Mouse (Mus musculus) c-Kit-positive CD71-positive TER-119-positive erythroid progenitor cells, embryonic 14.5 days (primary cell): ENCODE results near the gene Otx1.

ENCODE experiments used
- DNase-seq: peaks from one replicate; pipeline ENCODE4 v3.0.0-alpha.2; 2013; ENCODE audit warnings: low spot score

The Otx1 gene

GRCm38 (mm10) chr11:22002783-22003340, at the start of gene Otx1:
Gene Otx1, minus strand, starts transcription at chr11:22002897.
- no peak for DNase-seq

- DNase-seq = no peak
These were observed 48.2 kb upstream of the Otx1 start for GRCm38 (mm10) chr11:22050864-22051263.

DNA sequence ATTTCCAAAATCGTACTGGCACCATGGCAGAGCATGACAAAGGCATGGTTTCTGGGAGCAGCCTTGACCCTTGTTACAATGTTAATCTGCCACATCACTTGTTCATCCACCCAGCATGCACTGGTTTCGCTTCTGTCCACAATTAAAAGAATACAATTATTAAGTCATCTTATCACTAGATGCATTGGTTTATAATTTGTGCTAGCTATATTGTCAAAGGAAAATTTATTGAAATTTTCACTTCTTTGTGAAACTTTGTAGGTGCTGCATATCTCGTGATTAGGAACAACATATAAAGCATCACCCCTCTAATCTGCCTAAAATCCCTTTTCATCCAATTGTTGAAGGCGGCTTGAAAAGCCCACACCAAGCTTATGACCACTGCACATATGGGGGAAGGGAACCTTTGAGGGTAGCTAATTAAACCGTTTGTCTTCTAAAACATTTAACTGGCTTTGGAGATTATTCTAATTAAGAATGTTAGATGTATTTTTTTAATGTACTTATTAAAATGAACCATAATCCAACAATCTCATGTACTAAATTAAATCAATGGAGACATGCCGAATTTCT, 37.2 kb upstream of the Otx1 start:
- DNase-seq = no peak

- no peak for DNase-seq
These were observed 31.9 kb upstream of the Otx1 start for GRCm38 (mm10) chr11:22034564-22035105.

GRCm38 (mm10) chr11:22033582-22033981, 30.9 kb upstream of the Otx1 start:
- no peak for DNase-seq

GRCm38 (mm10) chr11:22020602-22021001, 17.9 kb upstream of the Otx1 start:
- no peak for DNase-seq

- DNase-seq = no peak
These were observed 14.7 kb upstream of the Otx1 start for GRCm38 (mm10) chr11:22017444-22017843.

DNA sequence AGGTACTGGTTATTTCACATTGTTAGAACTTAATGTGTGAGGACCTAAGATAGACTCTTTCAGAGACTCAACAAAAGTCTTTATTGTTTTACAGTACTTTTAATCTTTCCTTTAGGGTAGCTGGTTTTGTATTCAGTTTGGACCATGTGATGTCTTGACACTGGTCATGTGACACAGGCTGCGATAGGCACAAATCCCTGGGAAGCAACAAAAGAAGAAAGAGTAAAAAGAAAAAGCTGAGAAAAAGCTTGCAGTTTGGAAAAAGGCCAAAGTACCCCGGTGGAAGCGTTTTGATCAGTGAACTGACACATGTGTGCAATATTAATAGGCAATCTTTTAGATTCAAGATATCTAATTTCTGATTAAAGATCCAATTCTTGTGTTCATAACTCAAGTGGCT, 13.6 kb upstream of the Otx1 start:
- no peak for DNase-seq

GRCm38 (mm10) chr11:22008817-22009216, 6.1 kb upstream of the Otx1 start:
- DNase-seq = no peak

- no peak for DNase-seq
These were observed 5.5 kb upstream of the Otx1 start for GRCm38 (mm10) chr11:22008129-22008596.

DNA sequence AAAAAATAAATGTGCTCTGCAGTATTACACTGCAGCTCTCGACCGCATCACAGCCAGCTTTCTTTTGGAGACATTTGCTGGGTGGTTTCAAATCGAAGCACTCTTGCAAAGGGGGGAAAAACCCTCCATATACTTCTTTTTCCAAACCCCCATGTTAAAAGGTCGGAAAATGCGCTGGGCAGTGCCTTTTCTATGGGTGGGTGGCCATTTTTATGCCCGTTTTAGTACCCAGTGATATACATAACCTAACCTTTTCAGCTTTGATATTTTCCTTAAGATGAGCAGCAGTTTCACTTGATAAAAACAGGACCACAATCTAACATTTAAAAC, 5.0 kb upstream of the Otx1 start:
- no peak for DNase-seq

- DNase-seq = no peak
These were observed 4.5 kb upstream of the Otx1 start for GRCm38 (mm10) chr11:22007088-22007780.

DNA sequence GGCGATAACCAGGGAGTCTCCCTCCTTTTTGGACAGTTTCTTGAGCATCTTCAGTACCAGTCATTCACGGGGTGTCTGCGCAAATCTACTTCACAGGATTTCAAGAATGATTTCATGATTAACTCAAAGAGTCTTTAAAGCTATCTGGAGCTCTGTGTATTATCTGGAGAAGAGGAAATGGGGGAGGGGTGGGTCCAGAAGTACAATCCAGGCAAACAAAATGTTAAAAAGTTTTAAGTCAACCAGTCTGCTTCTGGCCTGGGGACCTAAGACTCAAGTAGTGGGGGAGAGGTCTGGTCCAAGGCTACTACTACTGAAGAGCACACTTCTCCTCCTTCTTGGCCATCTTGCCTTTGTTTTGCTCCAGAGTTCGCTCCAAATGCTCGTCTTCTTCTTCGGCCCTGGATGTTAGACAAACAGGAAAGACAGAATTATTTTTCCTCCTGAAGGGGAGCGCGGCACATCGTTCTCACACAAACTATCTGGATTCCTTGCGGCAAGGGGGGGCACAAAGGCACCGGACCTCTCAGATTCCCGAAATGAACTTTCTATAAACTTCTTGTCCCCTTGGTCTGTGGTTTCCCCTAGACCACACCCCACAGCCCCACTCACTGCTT, 3.9 kb upstream of the Otx1 start:
- no peak for DNase-seq

- DNase-seq = no peak
These were observed 2.7 kb upstream of the Otx1 start for GRCm38 (mm10) chr11:22005281-22005870.

DNA sequence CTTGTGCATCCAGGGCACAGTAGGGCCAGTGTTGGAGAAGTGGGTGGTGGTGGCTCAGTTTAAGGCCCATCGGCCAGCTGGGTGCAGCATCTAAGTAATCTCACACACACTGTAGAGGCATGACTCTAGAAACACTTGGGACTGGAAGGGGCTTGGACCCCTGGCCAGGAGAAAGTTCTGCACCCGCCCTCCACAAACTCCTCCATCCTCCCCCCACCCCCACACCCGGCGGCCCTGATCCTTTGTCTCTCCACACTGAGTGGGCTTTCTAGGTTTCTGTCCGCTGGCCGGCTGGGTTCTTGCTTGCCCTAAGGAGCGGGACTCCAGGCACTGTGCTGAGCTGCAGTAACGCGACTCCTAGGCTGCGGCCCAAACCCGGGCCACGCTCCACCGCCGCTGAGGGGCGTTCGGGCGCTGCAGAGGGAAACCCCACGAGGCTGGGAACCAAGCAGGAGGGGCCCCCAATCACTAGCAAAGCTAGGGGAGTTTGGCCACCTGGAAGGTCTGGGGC, 1.7 kb upstream of the Otx1 start:
- no peak for DNase-seq

- no peak for DNase-seq
These were observed 764 bp upstream of the Otx1 start for GRCm38 (mm10) chr11:22003341-22003981.

- DNase-seq = no peak
These were observed 475 bp downstream of the Otx1 start for GRCm38 (mm10) chr11:22002062-22002782.

- DNase-seq = no peak
These were observed 1.2 kb downstream of the Otx1 start for GRCm38 (mm10) chr11:22001321-22002061.

DNA sequence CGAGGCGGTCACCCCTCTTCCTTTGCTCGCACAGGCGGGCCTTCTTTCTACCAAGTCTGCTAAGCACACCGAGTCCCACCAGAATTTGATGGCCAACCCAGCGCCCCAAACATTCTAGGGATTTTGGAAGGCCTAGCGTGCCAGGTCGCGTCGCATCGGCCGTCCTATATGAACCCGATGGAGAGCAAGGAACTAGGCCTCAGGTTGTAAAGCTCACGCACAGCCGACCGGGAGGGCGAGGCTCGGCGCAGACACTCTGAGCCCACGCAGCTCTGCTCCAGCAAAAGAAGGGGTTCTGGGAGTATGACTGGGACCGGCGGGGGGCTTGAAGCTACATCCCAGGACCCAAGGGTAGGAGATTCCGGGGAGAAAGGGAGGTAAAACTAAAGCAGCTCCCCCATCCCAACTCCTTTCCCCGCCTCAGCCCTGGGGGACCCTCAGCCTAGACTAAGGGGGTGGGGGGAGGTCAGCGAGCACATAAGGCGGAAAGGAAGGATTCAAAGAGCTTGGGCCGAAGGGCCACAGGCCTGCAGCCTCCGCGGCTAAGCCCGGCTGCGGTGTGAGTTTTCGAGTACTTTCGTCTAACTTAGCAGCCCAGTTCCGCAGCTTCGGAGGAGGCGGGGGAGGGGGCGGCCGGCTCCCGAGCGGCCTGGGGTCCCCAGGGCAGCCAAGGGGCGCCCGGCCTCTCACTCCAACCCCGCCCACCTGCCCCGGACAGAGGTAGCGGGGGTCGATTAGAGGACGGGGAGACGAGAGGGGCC, 2.2 kb downstream of the Otx1 start:
- DNase-seq = no peak
